ENCODE assay signal across 8 mouse cellular contexts in the genomic region with DNA sequence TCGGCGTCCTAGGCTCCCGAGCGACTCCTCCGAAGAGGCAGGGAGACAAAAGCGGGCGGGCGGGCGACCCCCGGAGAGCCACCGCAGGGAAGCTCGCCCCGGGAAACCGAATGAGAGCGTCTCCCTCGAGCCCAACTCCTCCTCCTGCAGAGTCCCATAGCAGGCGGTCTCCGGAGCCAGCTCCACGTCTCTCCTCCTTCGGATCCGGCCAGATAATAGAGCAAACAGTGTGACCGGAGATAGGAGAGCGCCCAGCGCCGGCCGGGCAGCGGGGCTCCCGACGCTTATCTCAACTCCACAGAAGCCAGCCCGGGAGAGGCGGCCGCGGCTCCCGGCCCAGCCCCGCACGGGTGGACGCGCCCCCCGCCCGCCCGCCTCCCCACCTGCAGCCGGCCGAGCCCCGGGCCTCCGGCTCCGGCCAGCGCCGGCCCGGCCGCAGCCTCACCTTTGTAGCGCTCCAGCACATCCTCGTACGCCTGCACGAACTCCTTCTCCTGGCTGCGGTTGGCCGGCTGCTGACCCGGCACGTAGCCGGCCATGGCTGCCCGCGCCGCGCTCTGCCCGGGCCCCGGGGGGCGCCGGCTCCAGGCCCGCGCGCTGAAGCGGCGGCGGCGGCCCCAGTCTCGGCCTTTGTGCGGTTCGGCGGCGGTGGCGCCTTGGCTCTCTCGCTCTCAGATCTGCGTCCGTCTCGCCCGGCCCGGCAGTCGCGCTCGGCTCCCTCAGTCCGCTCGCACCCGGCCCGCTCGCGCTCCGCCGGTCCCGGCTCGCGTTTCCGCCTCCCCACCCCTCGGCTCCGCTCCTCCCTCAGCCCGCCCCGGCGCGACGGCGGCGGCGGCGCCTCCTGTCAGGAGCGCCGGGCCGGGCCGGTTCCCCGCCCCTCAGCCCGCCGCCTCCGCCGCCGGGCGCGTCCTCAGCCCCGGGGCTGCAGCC. TPM values are rescaled to one million over a fixed set of nuclear protein-coding genes. Genes with fewer than 3 reads are reported as not detected.
DNase-seq lines count a peak whose midpoint lies in the region; ATAC-seq lines count a peak whose summit lies in the region.

No protein-coding gene starts in this region.

- DNase-seq in layer of hippocampus, adult 18-20 months (ENCODE audit: low spot score in 2 of 2) = peak; percentile 56 to 71
- no peak for DNase-seq in layer of hippocampus, adult 9-11 months
- DNase-seq in cerebellum, postnatal 14 days = peak; percentile 63 to 71
- DNase-seq in gastrocnemius, adult 8-10 months (ENCODE audit: low spot score in 2 of 2) = peak; percentile 45 to 49
- peak; percentile 76 for DNase-seq in limb, embryonic 11.5 days (ENCODE audit: low spot score)
- peak; percentile 72 for DNase-seq in midbrain, embryonic 10.5 days (ENCODE audit: low spot score)
- peak; percentile 58 to 74 for DNase-seq in spleen, adult 18-20 months

- H3K4me2 ChIP-seq in hindbrain, embryonic 15.5 days = peak overlapping the region; percentile 83
- peak overlapping the region; percentile 68 for H3K4me2 ChIP-seq in limb, embryonic 11.5 days (ENCODE audit: low read depth, severe bottlenecking)

- no peaks in the 10 kb centered on the region for H3K36me3 ChIP-seq in hindbrain, embryonic 15.5 days
- no peaks in the 10 kb centered on the region for H3K36me3 ChIP-seq in limb, embryonic 11.5 days (ENCODE audit: control insufficient read depth, insufficient read depth, low read length)
- peaks cover 16% of the 10 kb centered on the region for H3K36me3 ChIP-seq in midbrain, embryonic 10.5 days

- no peaks in the 10 kb centered on the region for H3K27me3 ChIP-seq in hindbrain, embryonic 15.5 days
- no peaks in the 10 kb centered on the region for H3K27me3 ChIP-seq in limb, embryonic 11.5 days (ENCODE audit: control insufficient read depth, insufficient read depth, low read length)
- no peaks in the 10 kb centered on the region for H3K27me3 ChIP-seq in midbrain, embryonic 10.5 days (ENCODE audit: low read depth, poor library complexity, severe bottlenecking)

- peaks cover 64% of the 10 kb centered on the region for H3K4me1 ChIP-seq in hindbrain, embryonic 15.5 days (replicated peaks)
- peaks cover 19% of the 10 kb centered on the region for H3K4me1 ChIP-seq in limb, embryonic 11.5 days (ENCODE audit: control insufficient read depth, insufficient read depth, low read length)
- peaks cover 64% of the 10 kb centered on the region for H3K4me1 ChIP-seq in midbrain, embryonic 10.5 days

- no peaks in the 10 kb centered on the region for H3K9me3 ChIP-seq in hindbrain, embryonic 15.5 days
- H3K9me3 ChIP-seq in limb, embryonic 11.5 days (ENCODE audit: control insufficient read depth, low read length) = no peaks in the 10 kb centered on the region
- H3K9me3 ChIP-seq in midbrain, embryonic 10.5 days (replicated peaks) = no peaks in the 10 kb centered on the region

- peak; percentile 69 for ATAC-seq in hindbrain, embryonic 15.5 days (ENCODE audit: low FRiP score, low read depth)
- peak; percentile 71 for ATAC-seq in limb, embryonic 11.5 days (ENCODE audit: insufficient number of reproducible peaks, low FRiP score, low TSS enrichment, low read depth)

- WGBS in hindbrain, embryonic 15.5 days = under 1% methylated on average over 87 of the region's 125 CpGs
- WGBS in limb, embryonic 11.5 days = under 1% methylated on average over 94 of the region's 125 CpGs
- WGBS in midbrain, embryonic 10.5 days = under 1% methylated on average over 116 of the region's 125 CpGs

- H3K9ac ChIP-seq in hindbrain, embryonic 15.5 days = peak overlapping the region; percentile 92
- peak overlapping the region; percentile 99 for H3K9ac ChIP-seq in limb, embryonic 11.5 days (ENCODE audit: low read length)

- peak overlapping the region; percentile 53 for H3K4me3 ChIP-seq in hindbrain, embryonic 15.5 days
- peak overlapping the region; percentile 81 for H3K4me3 ChIP-seq in limb, embryonic 11.5 days (ENCODE audit: low read depth, low read length)
- H3K4me3 ChIP-seq in midbrain, embryonic 10.5 days = peak overlapping the region; percentile 94

- peak overlapping the region; percentile 96 for H3K27ac ChIP-seq in hindbrain, embryonic 15.5 days (replicated peaks)
- peak overlapping the region; percentile 99 for H3K27ac ChIP-seq in limb, embryonic 11.5 days (replicated peaks; ENCODE audit: low read depth, low read length)
- peak overlapping the region; percentile 99 for H3K27ac ChIP-seq in midbrain, embryonic 10.5 days (replicated peaks)

RNA-seq across cellular contexts. Expression of a gene that starts 19.9 kb away (rescaled TPM):
- total RNA-seq in layer of hippocampus, adult 18-20 months (2021) = 100 to 1,000 TPM; 219 to 233 TPM
- total RNA-seq in gastrocnemius, adult 8-10 months (2022) = 10 to 100 TPM; 49.5 to 63.7 (median 57.9) TPM
- polyA plus RNA-seq in hindbrain, embryonic 15.5 days (2015; fragmentation: Nextera tagmentation; extraction: Ambion mirVana) = 69.2 and 71.9 TPM in 2 replicates
- 71.0 and 77.0 TPM in 2 replicates for polyA plus RNA-seq in limb, embryonic 11.5 days (2014; fragmentation: Nextera tagmentation; extraction: Ambion mirVana)
- 39.2 and 46.2 TPM in 2 replicates for polyA plus RNA-seq in midbrain, embryonic 10.5 days (2016; fragmentation: Nextera tagmentation; extraction: Ambion mirVana)

RNA-seq across cellular contexts. Expression of a gene that starts 53.7 kb away (rescaled TPM):
- 100 to 1,000 TPM; 198 to 204 TPM for total RNA-seq in layer of hippocampus, adult 18-20 months (2021)
- 100 to 1,000 TPM; 230 to 275 (median 261) TPM for total RNA-seq in gastrocnemius, adult 8-10 months (2022)
- 457 and 489 TPM in 2 replicates for polyA plus RNA-seq in hindbrain, embryonic 15.5 days (2015; fragmentation: Nextera tagmentation; extraction: Ambion mirVana)
- 327 and 334 TPM in 2 replicates for polyA plus RNA-seq in limb, embryonic 11.5 days (2014; fragmentation: Nextera tagmentation; extraction: Ambion mirVana)
- 328 and 330 TPM in 2 replicates for polyA plus RNA-seq in midbrain, embryonic 10.5 days (2016; fragmentation: Nextera tagmentation; extraction: Ambion mirVana)
